Mouse (Mus musculus) limb, embryonic 14.5 days (tissue): ENCODE data around the gene Fam126a. TPM values are rescaled to one million over a fixed set of nuclear protein-coding genes. Genes with fewer than 3 reads are reported as not detected.

ENCODE experiments used
- ATAC-seq: fragments of 200-750 bp; cut with Nextera tagmentation; 2 replicates; pipeline ENCODE4 v1.8.0; 2017; ENCODE audit warnings: low read depth, moderate number of reproducible peaks, moderate TSS enrichment; ENCODE audit not compliant: low FRiP score
- DNase-seq: peaks from one replicate; pipeline ENCODE4 v3.0.0-alpha.2; 2015; ENCODE audit warnings: low spot score
- H3K27ac ChIP-seq: fragments of 300-500 bp; sonication (generic); replicated peaks from 2 replicates; pipeline ENCODE4 v1.5.1; 2014; ENCODE audit warnings: low read depth, mild to moderate bottlenecking, low read length, moderate library complexity, mixed read lengths
- H3K27me3 ChIP-seq: fragments of 300-500 bp; sonication (generic); 2 replicates; pipeline ENCODE4 v1.6.1; 2014; ENCODE audit warnings: low read length, mixed read lengths; ENCODE audit not compliant: control insufficient read depth, insufficient read depth
- H3K36me3 ChIP-seq: fragments of 300-500 bp; sonication (generic); 2 replicates; pipeline ENCODE4 v1.6.1; 2014; ENCODE audit warnings: mild to moderate bottlenecking, low read length, moderate library complexity, mixed read lengths; ENCODE audit not compliant: control insufficient read depth, insufficient read depth
- H3K4me1 ChIP-seq: fragments of 300-500 bp; sonication (generic); 2 replicates; pipeline ENCODE4 v1.6.1; 2014; ENCODE audit warnings: antibody characterized with exemption, low read length, mixed read lengths; ENCODE audit not compliant: control insufficient read depth, insufficient read depth
- H3K4me2 ChIP-seq: fragments of 300-500 bp; sonication (generic); replicated peaks from 2 replicates; pipeline ENCODE4 v1.6.1; 2014; ENCODE audit warnings: low read depth, mild to moderate bottlenecking, low read length, moderate library complexity; ENCODE audit not compliant: severe bottlenecking
- H3K4me3 ChIP-seq: fragments of 300-500 bp; sonication (generic); replicated peaks from 2 replicates; pipeline ENCODE4 v1.5.1; 2014; ENCODE audit warnings: low read length
- H3K9ac ChIP-seq: fragments of 300-500 bp; sonication (generic); 2 replicates; pipeline ENCODE4 v1.6.1; 2014; ENCODE audit warnings: mild to moderate bottlenecking, low read depth, low read length, moderate library complexity; ENCODE audit not compliant: severe bottlenecking
- H3K9me3 ChIP-seq: fragments of 300-500 bp; sonication (generic); 2 replicates; pipeline ENCODE4 v1.6.1; 2016; ENCODE audit warnings: low read length; ENCODE audit not compliant: control insufficient read depth
- POLR2A ChIP-seq: fragments of 200-500 bp; IDR thresholded peaks from 2 replicates; pipeline ENCODE4 v1.8.0; 2012; ENCODE audit warnings: inconsistent platforms, mild to moderate bottlenecking, moderate library complexity, borderline replicate concordance; ENCODE audit not compliant: insufficient read depth, insufficient read length; ENCODE audit errors: extremely low read depth
- WGBS: fragments of 180-500 bp; shearing (Covaris S2); extraction: QIAGEN DNeasy Blood & Tissue Kit; methylation state at CpG from one replicate; pipeline ENCODE4 v1.1.7; 2014; 5-methylcytosine and 5-hydroxymethylcytosine counted together
- polyA plus RNA-seq, 2 experiments: library from polyadenylated mRNA; depleted of rRNA in 1 of 2; stranded (reverse) in 1 of 2; unstranded in 1 of 2; fragments of >200 nt; fragmentation: Nextera tagmentation in 1 of 2; extraction: Ambion mirVana in 1 of 2; gene quantifications; 2 replicates each; pipeline versions ENCODE4 v1.2.1 to v1.2.3; 2012 to 2014

Gene Fam126a
- polyA plus RNA-seq (2012; rRNA removed) (22.4 and 23.4 TPM in 2 replicates), polyA plus RNA-seq (2014; fragmentation: Nextera tagmentation; extraction: Ambion mirVana) (38.5 and 49.1 TPM in 2 replicates)

DNA sequence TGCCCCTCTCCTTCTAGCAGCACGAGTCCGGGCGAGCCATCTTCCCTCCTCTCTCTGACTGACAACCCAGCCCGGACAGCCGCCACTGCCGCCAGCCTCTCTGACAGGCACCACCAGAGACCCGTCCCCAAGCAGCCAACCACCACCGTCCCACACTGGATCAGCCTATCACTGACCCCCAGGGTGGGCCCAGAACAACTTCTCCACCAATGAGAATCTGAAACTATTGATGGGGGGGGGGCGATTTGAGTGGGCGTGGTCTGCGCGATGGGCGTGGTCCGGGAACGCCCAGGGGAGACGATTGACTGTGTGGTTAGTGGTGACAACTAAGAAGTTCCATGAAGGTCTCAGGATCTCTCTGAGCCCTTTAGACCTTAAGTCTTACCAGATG is at the start of gene Fam126a:
Gene Fam126a, minus strand, starts transcription at position 112 of the 391 bp plus-strand sequence.
- peak; percentile 97 for DNase-seq
- Histone ChIP-seq H3K9me3 (no peaks in the 10 kb centered on the region), H3K4me1 (0 out of 2 replicates have a peak, but pooled peaks cover 2% of the 10 kb centered on the region), H3K27me3 (no peaks in the 10 kb centered on the region), H3K36me3 (no peaks in the 10 kb centered on the region), H3K27ac (peak within 1 kb of the TSS; percentile 78), H3K4me3 (peak within 1 kb of the TSS; percentile 88), H3K9ac (peak within 1 kb of the TSS; percentile 81), H3K4me2 (peak within 1 kb of the TSS; percentile 79)
- WGBS: 2% methylated on average over 16 of the region's 16 CpGs
- TF ChIP-seq POLR2A: peak; percentile 82; the same call in 1 of the 2 replicates
- ATAC-seq: peak; percentile 100

DNA sequence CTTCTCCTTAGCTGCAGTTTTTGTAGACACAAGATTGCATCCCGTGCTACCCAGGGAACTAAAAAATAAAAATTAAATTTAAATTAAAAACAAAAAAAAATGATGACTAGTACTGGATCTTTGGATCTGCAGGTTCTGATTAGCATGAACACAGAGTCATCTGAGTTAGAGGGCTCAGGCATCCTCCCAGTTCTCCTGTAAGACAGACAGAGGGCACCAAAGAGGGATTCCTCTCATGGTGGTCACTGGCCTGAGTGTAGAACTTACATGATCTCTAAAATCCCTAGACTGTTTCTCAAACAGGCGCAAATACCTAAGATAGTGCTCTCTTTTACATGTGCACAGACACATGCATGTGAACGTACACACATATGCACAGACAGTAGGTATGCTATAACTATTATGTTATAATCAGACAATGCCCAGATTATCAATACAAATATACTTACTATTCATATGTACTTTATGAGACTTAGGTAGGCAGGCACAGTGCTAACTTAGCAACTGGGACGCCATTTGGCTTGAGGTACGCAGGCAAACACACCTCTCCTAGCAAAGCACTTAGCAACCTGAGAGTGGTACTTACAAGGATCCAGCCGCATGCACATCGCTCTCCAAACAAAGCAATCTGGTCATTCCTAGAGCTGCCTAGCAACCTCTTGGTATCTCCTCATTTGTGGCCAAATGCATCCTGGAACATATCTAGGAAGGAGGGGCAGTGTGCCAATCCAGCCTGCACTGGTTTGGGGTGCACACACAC is 48.1 kb upstream of the Fam126a start:
- 83% methylated on average over 7 of the region's 7 CpGs for whole genome bisulfite sequencing
- H3K4me1 ChIP-seq: peaks cover 4% of the 10 kb centered on the region; the same call in 1 of the 2 replicates
- H3K4me3 ChIP-seq: no peak overlapping the region
- no peak for TF ChIP-seq POLR2A
- no peak for ATAC-seq
- H3K27ac ChIP-seq: no peak overlapping the region
- H3K4me2 ChIP-seq: no peak overlapping the region
- H3K9me3 ChIP-seq: no peaks in the 10 kb centered on the region
- no peaks in the 10 kb centered on the region for H3K27me3 ChIP-seq
- DNase-seq: no peak
- H3K9ac ChIP-seq: no peak overlapping the region
- H3K36me3 ChIP-seq: no peaks in the 10 kb centered on the region

DNA sequence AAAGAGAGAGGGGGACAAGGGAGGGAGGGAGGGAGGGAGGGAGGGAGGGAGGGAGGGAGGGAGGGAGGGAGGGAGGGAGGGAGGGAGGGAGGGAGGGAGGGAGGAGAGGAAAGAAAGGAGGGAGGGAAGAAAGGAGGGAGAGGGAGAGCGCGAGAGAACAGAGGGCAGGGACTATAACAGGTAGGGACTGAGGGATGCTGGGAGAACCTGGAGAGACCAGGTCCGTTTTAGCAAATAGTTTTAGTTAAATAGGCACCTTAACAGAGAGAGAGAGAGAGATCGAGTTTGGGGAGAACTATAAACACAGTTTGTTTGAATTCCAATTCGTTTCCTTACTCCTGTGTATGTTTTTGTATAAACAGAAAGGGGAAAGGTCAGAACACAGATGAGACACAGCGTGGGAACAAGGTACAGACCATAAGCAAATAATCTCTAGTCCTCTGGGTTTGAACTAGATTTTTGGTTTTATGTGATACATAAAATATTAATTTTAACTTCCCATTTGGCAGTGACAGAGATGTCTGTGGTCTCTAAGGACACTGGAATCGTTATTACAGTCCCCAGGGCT is 47.3 kb upstream of the Fam126a start:
- Histone ChIP-seq H3K4me3 (peak overlapping the region; percentile 21), H3K27ac (no peak overlapping the region), H3K36me3 (no peaks in the 10 kb centered on the region), H3K9me3 (no peaks in the 10 kb centered on the region), H3K4me1 (peaks cover 4% of the 10 kb centered on the region; the same call in 1 of the 2 replicates), H3K4me2 (peak overlapping the region; percentile 41; the same call in 1 of the 2 replicates), H3K9ac (no peak overlapping the region), H3K27me3 (no peaks in the 10 kb centered on the region)
- TF ChIP-seq POLR2A: no peak
- 19% methylated on average over 7 of the region's 7 CpGs for WGBS
- DNase-seq (no peak), ATAC-seq (no peak)

DNA sequence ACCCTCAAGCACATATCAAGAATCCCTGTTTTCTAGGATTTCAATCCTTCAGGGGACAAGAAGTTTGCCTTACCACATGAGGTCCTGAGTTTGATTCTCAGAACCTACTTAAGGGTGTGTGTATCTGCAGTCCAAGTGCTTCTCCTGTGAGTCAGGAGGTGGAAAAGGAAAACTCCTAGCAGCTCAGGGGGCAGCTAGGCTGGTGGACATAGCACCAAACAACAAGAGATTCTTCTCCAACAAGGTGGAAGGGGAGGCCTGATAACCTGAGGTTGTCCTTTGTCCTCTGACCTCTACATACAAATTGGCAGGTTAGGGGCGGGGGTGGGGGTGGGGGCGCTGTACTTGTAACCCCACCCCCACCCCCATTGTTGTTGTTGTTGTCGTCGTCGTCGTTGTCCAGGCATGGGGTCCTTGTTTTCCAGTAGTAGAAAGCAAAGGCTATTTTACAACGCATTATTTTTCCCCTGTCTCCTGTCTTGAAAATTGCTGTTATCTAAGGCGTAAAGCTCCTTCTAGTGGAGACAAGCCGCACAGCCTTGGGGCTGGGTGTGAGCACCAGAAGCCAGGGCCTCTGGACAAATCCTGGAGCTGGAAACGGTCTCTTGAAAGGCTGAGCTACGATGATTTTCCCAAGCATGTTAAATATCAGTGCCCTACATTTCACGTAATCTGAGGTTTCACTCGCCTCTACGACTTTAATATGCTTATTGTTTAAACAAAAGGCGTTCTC is 46.7 kb upstream of the Fam126a start:
- H3K9ac ChIP-seq: no peak overlapping the region
- H3K27me3 ChIP-seq: no peaks in the 10 kb centered on the region
- 1% methylated on average over 15 of the region's 15 CpGs for WGBS
- ATAC-seq: peak; percentile 77; the same call in 1 of the 2 replicates
- H3K4me1 ChIP-seq: peaks cover 4% of the 10 kb centered on the region; the same call in 1 of the 2 replicates
- H3K27ac ChIP-seq: no peak overlapping the region
- H3K4me3 ChIP-seq: peak overlapping the region; percentile 21
- no peaks in the 10 kb centered on the region for H3K9me3 ChIP-seq
- no peaks in the 10 kb centered on the region for H3K36me3 ChIP-seq
- DNase-seq: peak; percentile 83
- peak overlapping the region; percentile 41 for H3K4me2 ChIP-seq
- no peak for TF ChIP-seq POLR2A

DNA sequence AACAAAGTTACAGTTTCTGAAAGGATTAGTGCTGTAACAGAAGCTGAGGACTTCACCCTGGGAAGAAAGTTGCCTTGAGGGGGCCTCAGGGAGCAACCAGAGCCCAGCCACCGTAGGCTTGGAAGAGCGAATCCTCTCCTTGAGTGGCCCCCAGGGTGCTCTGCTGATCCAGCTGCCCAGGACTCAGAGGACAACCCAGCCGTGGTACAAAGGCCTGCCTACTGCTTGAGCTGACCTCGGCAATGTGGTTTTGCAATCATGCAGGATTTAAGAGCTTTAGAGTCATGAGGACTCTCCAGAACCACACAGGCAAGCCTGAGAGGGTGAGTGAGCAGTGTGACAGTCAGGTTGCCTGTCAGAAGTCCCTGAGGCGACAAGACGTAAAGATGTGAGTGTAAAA is 41.5 kb upstream of the Fam126a start:
- H3K4me1 ChIP-seq: peaks cover 3% of the 10 kb centered on the region; the same call in 1 of the 2 replicates
- H3K9me3 ChIP-seq: no peaks in the 10 kb centered on the region
- WGBS: 58% methylated on average over 6 of the region's 6 CpGs
- TF ChIP-seq POLR2A: no peak
- H3K4me3 ChIP-seq: no peak overlapping the region
- 0 out of 2 replicates have a peak overlapping the region, but pooled peaks have one; percentile 43 for H3K27ac ChIP-seq
- H3K27me3 ChIP-seq: no peaks in the 10 kb centered on the region
- H3K4me2 ChIP-seq: no peak overlapping the region
- no peak overlapping the region for H3K9ac ChIP-seq
- DNase-seq (no peak), ATAC-seq (no peak)
- H3K36me3 ChIP-seq: no peaks in the 10 kb centered on the region
